Mouse (Mus musculus): ENCODE measurements around the gene Fam57b. TPM values are rescaled to one million over a fixed set of nuclear protein-coding genes. Genes with fewer than 3 reads are reported as not detected.
A peak's percentile ranks its signal among the peaks of the same experiment; 100 is the strongest.

Gene Fam57b
- total and polyA plus RNA-seq, 3 experiments: 0.30 TPM; not detected in 2

DNA sequence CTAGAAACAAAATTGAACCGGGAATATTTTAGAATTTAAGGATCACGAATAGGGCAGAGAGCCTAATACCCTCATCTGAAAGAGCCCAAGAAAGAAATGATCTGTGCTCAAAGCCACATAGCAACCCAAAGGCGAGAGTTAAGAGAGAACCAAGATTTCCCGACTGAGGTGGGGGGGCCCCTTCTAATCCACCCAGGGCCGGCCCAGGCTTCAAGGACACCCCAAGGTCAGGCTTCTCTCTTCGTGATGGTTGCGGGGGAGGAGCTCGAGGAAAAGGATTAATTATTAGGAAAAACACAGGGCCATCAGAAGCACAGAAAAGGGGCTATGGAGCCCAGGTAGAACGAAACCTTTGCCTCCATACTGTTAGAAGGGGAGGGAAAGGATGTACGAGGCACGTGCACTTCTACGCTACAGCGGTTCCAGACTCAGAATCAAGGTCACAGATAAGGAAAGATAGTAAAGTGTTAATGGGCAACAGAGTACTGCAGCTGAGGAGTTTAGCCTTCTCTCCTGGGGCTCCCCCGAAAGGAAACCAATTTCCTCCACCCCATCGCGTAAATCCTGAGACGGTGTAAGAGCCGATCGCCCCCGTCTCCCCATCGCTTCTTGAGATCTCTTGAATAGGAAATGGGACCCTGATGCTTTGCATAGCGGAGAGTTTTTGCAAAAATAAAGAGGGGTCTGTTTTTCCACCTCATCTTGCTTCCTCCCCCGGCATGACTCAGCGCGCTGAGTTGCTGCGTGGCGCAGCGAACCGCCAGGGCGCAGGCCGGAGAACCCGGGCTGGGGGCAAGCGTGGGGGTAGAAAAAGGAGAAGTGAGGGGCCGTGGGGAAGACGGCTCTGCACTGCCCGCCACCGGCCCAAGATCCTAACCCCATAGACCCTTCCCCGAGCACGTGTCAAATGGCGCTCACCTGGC, 920 bp downstream of the Fam57b start (continued):
- TF ChIP-seq RCOR1 (conservative IDR thresholded peaks at IDR 0.05; ENCODE audit: low read depth, low read length) (no peak), CHD2 (IDR thresholded peaks at IDR 0.05; ENCODE audit: low read length) (no peak), SMC3 (IDR thresholded peaks at IDR 0.05; ENCODE audit: low read depth, low read length) (no peak), IRF4 (IDR thresholded peaks at IDR 0.05; ENCODE audit: low read depth, low read length) (no peak), SIN3A (IDR thresholded peaks at IDR 0.05; ENCODE audit: low read length) (peak; percentile 52; the same call in 1 of the 2 replicates), RAD21 (IDR thresholded peaks at IDR 0.05; ENCODE audit: low read depth, low read length) (no peak)

DNA sequence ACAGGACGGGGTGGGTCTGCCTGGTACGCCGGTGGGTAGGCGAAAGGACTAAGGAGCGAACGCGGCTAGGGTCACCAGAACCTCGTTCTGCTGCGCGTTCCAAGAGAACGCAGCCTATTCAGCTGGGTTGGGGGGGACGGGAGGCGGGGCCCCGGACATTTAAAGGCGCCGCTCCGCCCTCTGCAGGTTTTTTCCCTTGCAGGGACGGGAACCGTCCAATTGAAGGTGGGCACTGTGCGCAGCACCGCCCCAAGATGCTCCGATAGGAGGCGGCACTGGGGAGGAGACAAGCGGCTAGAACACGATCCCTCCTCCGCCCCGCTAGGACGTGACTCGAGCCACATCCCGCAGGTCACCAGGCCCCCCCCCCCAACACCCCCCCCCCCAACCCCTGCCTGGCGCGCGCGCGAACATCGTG, 1.6 kb downstream of the Fam57b start:
- peak; percentile 98 for DNase-seq (ENCODE audit: extremely low read depth)
- Histone ChIP-seq H3K9me3 (replicated peaks; ENCODE audit: low read length) (no peaks in the 10 kb centered on the region), H3K79me2 (replicated peaks; ENCODE audit: control insufficient read depth, extremely low read depth, insufficient read depth, poor library complexity, severe bottlenecking) (peaks cover 26% of the 10 kb centered on the region), H3K9ac (ENCODE audit: insufficient read depth, low read depth) (peak overlapping the region; percentile 96), H3K4me2 (ENCODE audit: insufficient read depth, low read depth, poor library complexity, severe bottlenecking) (no peak overlapping the region), H3K36me3 (replicated peaks in 1 of 2; ENCODE audit: control insufficient read depth in 1 of 2, insufficient read depth in 1 of 2, low read length in 1 of 2) (peaks cover 30 to 42% of the 10 kb centered on the region in 2 experiments), H3K27ac (ENCODE audit: insufficient read depth, low read depth) (peak overlapping the region; percentile 99), H3K27me3 (replicated peaks) (no peaks in the 10 kb centered on the region), H3K4me3 (replicated peaks in 1 of 3; ENCODE audit: low read depth in 2 of 3, low read length in 2 of 3, poor library complexity in 1 of 3) (peak overlapping the region; percentile 80 to 100 (median 95)), H3K4me1 (ENCODE audit: control insufficient read depth in 1 of 2, insufficient read depth in 2 of 2) (peaks cover 6 to 42% of the 10 kb centered on the region in 2 experiments; a peak in 3 of 4 replicates)
- in situ Hi-C loops (cut with MboI; ENCODE audit: low pct_ligation_motif_present, low pct_unique_long_range_greater_than_20kb, low sequenced_read_pairs) (no loop called here), dilution Hi-C loops (cut with MboI; ENCODE audit: extremely low pct_ligation_motif_present, extremely low pct_unique_long_range_greater_than_20kb, low sequenced_read_pairs) (no loop called here)
- TF ChIP-seq SIN3A (IDR thresholded peaks at IDR 0.05; ENCODE audit: low read length) (peak; percentile 40), CHD2 (IDR thresholded peaks at IDR 0.05; ENCODE audit: low read length) (0 out of 2 replicates have a peak, but pooled peaks have one; percentile 29), KAT2A (IDR thresholded peaks at IDR 0.05; ENCODE audit: insufficient replicate concordance, low read length) (no peak), UBTF (IDR thresholded peaks at IDR 0.05; ENCODE audit: low read depth, low read length) (no peak), TCF12 (IDR thresholded peaks at IDR 0.05; ENCODE audit: low read depth, low read length) (peak; percentile 76), POLR2AphosphoS2 (IDR thresholded peaks at IDR 0.05; ENCODE audit: low read depth, low read length) (peak; percentile 95), NRF1 (IDR thresholded peaks at IDR 0.05; ENCODE audit: low read depth, low read length) (peak; percentile 73), TBP (conservative IDR thresholded peaks at IDR 0.05; ENCODE audit: low read depth, low read length) (peak; percentile 95), E2F4 (IDR thresholded peaks at IDR 0.05; ENCODE audit: insufficient replicate concordance, low read depth, low read length) (no peak), ZMIZ1 (IDR thresholded peaks at IDR 0.05; ENCODE audit: low read depth, low read length) (peak; percentile 95), NELFE (IDR thresholded peaks at IDR 0.05; ENCODE audit: low read depth, low read length) (peak; percentile 97), RAD21 (IDR thresholded peaks at IDR 0.05; ENCODE audit: low read depth, low read length) (no peak), GABPA (IDR thresholded peaks at IDR 0.05; ENCODE audit: insufficient replicate concordance, low read depth, low read length) (no peak), MAX (IDR thresholded peaks at IDR 0.05; ENCODE audit: low read length) (no peak), POLR2A (IDR thresholded peaks at IDR 0.05; ENCODE audit: low read depth, low read length) (peak; percentile 96), ZNF384 (IDR thresholded peaks at IDR 0.05; ENCODE audit: low read depth, low read length) (peak; percentile 82), IRF4 (IDR thresholded peaks at IDR 0.05; ENCODE audit: low read depth, low read length) (0 out of 2 replicates have a peak, but pooled peaks have one; percentile 5), RCOR1 (conservative IDR thresholded peaks at IDR 0.05; ENCODE audit: low read depth, low read length) (0 out of 2 replicates have a peak, but pooled peaks have one; percentile 5)
